8 mouse cellular contexts compared by ENCODE assay signal in genomic region chr17:74265156-74265505, GRCm38 (mm10). TPM values are rescaled to one million over a fixed set of nuclear protein-coding genes. Genes with fewer than 3 reads are reported as not detected.
A peak's percentile ranks its signal among the peaks of the same experiment; 100 is the strongest.
DNase-seq lines count a peak whose midpoint lies in the region; ATAC-seq and TF ChIP-seq lines count a peak whose summit lies in the region.

No protein-coding gene starts in this region.

- peaks cover 18% of the 10 kb centered on the region for H3K36me3 ChIP-seq in forebrain, embryonic 10.5 days (replicated peaks)
- no peaks in the 10 kb centered on the region for H3K36me3 ChIP-seq in hindbrain, embryonic 16.5 days (ENCODE audit: control insufficient read depth, insufficient read depth, low read length)
- no peaks in the 10 kb centered on the region for H3K36me3 ChIP-seq in midbrain, postnatal 0 days (ENCODE audit: insufficient read depth, low read length)

- no peaks in the 10 kb centered on the region for H3K27me3 ChIP-seq in forebrain, embryonic 10.5 days (ENCODE audit: poor library complexity, severe bottlenecking)
- no peaks in the 10 kb centered on the region for H3K27me3 ChIP-seq in hindbrain, embryonic 16.5 days (replicated peaks; ENCODE audit: control insufficient read depth, insufficient read depth, low read length)
- no peaks in the 10 kb centered on the region for H3K27me3 ChIP-seq in midbrain, postnatal 0 days (ENCODE audit: insufficient read depth, low read length)

- DNase-seq in kidney, postnatal 4 days, result peak; percentile 39 to 47
- no peak for DNase-seq in kidney, adult 18-20 months
- no peak for DNase-seq in forebrain, embryonic 10.5 days (ENCODE audit: extremely low spot score, low spot score)
- DNase-seq in midbrain, postnatal 0 days (ENCODE audit: low spot score), result peak; percentile 22
- DNase-seq in adrenal gland, adult 8-10 months, result no peak
- DNase-seq in right cerebral cortex, postnatal 14 days, result no peak
- no peak for DNase-seq in adrenal gland, postnatal 36 days

- no peak overlapping the region for H3K4me2 ChIP-seq in hindbrain, embryonic 16.5 days (ENCODE audit: low read length)
- no peak overlapping the region for H3K4me2 ChIP-seq in midbrain, postnatal 0 days (ENCODE audit: low read depth, low read length, poor library complexity, severe bottlenecking)

- no peak overlapping the region for H3K9ac ChIP-seq in hindbrain, embryonic 16.5 days (ENCODE audit: low read depth, low read length)
- H3K9ac ChIP-seq in midbrain, postnatal 0 days (replicated peaks; ENCODE audit: low read length, poor library complexity, severe bottlenecking), result 0 out of 2 replicates have a peak overlapping the region, but pooled peaks have one; percentile 9

- H3K4me1 ChIP-seq in forebrain, embryonic 10.5 days, result peaks cover 29% of the 10 kb centered on the region
- H3K4me1 ChIP-seq in hindbrain, embryonic 16.5 days (ENCODE audit: control insufficient read depth, insufficient read depth, low read depth, low read length), result peaks cover 12% of the 10 kb centered on the region
- peaks cover 9% of the 10 kb centered on the region; the same call in 1 of the 2 replicates for H3K4me1 ChIP-seq in midbrain, postnatal 0 days (ENCODE audit: insufficient read depth, low read length)

- TF ChIP-seq CTCF in midbrain, postnatal 0 days (IDR thresholded peaks at IDR 0.05), result peak; percentile 39

- peaks cover 6% of the 10 kb centered on the region for H3K9me3 ChIP-seq in forebrain, embryonic 10.5 days
- no peaks in the 10 kb centered on the region for H3K9me3 ChIP-seq in hindbrain, embryonic 16.5 days (ENCODE audit: control insufficient read depth, low read length)
- H3K9me3 ChIP-seq in midbrain, postnatal 0 days (ENCODE audit: low read length), result no peaks in the 10 kb centered on the region

- ATAC-seq in hindbrain, embryonic 16.5 days, result peak; percentile 41; the same call in 1 of the 2 replicates
- ATAC-seq in midbrain, postnatal 0 days (ENCODE audit: low FRiP score), result no peak

- 33% methylated on average over 5 of the region's 5 CpGs for WGBS in forebrain, embryonic 10.5 days
- 21% methylated on average over 5 of the region's 5 CpGs for WGBS in hindbrain, embryonic 16.5 days
- WGBS in midbrain, postnatal 0 days, result 4% methylated on average over 5 of the region's 5 CpGs

- peak overlapping the region; percentile 72 for H3K27ac ChIP-seq in forebrain, embryonic 10.5 days
- H3K27ac ChIP-seq in hindbrain, embryonic 16.5 days (ENCODE audit: low read depth, low read length), result peak overlapping the region; percentile 55
- H3K27ac ChIP-seq in midbrain, postnatal 0 days (ENCODE audit: low read depth, low read length), result peak overlapping the region; percentile 47; the same call in 1 of the 2 replicates

- 0 out of 2 replicates have a peak overlapping the region, but pooled peaks have one; percentile 12 for H3K4me3 ChIP-seq in forebrain, embryonic 10.5 days
- H3K4me3 ChIP-seq in hindbrain, embryonic 16.5 days (ENCODE audit: low read length), result no peak overlapping the region
- no peak overlapping the region for H3K4me3 ChIP-seq in midbrain, postnatal 0 days (ENCODE audit: low read depth, low read length)

RNA-seq across cellular contexts. Expression of gene Memo1, which starts 30.2 kb away (rescaled TPM):
- polyA plus RNA-seq in forebrain, embryonic 10.5 days (2016; fragmentation: Nextera tagmentation; extraction: Ambion mirVana), result 89.7 and 95.9 TPM in 2 replicates
- polyA plus RNA-seq in hindbrain, embryonic 16.5 days (2015; fragmentation: Nextera tagmentation; extraction: Ambion mirVana), result 52.9 and 56.1 TPM in 2 replicates
- total RNA-seq in midbrain, postnatal 0 days (2014; rRNA removed), result 45.5 and 54.4 TPM in 2 replicates
- 36.8 and 37.5 TPM in 2 replicates for polyA plus RNA-seq in midbrain, postnatal 0 days (2015; fragmentation: Nextera tagmentation; extraction: Ambion mirVana)
- 10 to 100 TPM; 86.6 to 96.8 (median 91.1) TPM for total RNA-seq in adrenal gland, adult 8-10 months (2022)
- 100 to 1,000 TPM; 102 to 113 TPM for total RNA-seq in adrenal gland, postnatal 36 days (2021)

RNA-seq across cellular contexts. Expression of gene Dpy30, which starts 58.6 kb away (rescaled TPM):
- polyA plus RNA-seq in forebrain, embryonic 10.5 days (2016; fragmentation: Nextera tagmentation; extraction: Ambion mirVana), result 303 TPM in 2 replicates
- 207 and 221 TPM in 2 replicates for polyA plus RNA-seq in hindbrain, embryonic 16.5 days (2015; fragmentation: Nextera tagmentation; extraction: Ambion mirVana)
- total RNA-seq in midbrain, postnatal 0 days (2014; rRNA removed), result 64.0 and 68.0 TPM in 2 replicates
- polyA plus RNA-seq in midbrain, postnatal 0 days (2015; fragmentation: Nextera tagmentation; extraction: Ambion mirVana), result 228 and 230 TPM in 2 replicates
- 10 to 100 TPM; 65.1 to 81.0 (median 68.4) TPM for total RNA-seq in adrenal gland, adult 8-10 months (2022)
- 10 to 100 TPM; 71.2 to 87.3 TPM for total RNA-seq in adrenal gland, postnatal 36 days (2021)

Comparison
In these comparisons a context has a peak if more than half of its experiments do, and no peak if none do; other contexts are left out.
1. DNase-seq: peak in kidney, postnatal 4 days (2 of 2) and midbrain, postnatal 0 days (single experiment); none in kidney, adult 18-20 months (single experiment), forebrain, embryonic 10.5 days (single experiment), adrenal gland, adult 8-10 months (single experiment), right cerebral cortex, postnatal 14 days (single experiment) and adrenal gland, postnatal 36 days (0 of 2).
2. Peak in every context shown above with its lines, with median percentiles within 50 percentile points of each other: H3K27ac ChIP-seq.